Mouse (Mus musculus) kidney, adult 2 months (tissue): ENCODE data around the gene Gm2a.

Experiments used
- CTCF ChIP-seq: fragments of 200-500 bp; conservative IDR thresholded peaks from 2 replicates; pipeline ENCODE4 v1.5.1; 2011; ENCODE audit warnings: low read depth, mild to moderate bottlenecking, control low read depth, low read length, moderate library complexity, mixed read lengths; ENCODE audit not compliant: insufficient read depth, insufficient read length
- POLR2A ChIP-seq: fragments of 200-500 bp; IDR thresholded peaks from one replicate; pipeline ENCODE4 v1.6.1; 2011; ENCODE audit warnings: low read depth, low read length, control low read depth

GRCm38 (mm10) chr11:55076234-55076633 lies 21.7 kb upstream of the Gm2a start:
- no peak for TF ChIP-seq CTCF
- TF ChIP-seq POLR2A, result no peak
